Mouse (Mus musculus) embryonic facial prominence, embryonic 12.5 days (tissue): Measurements from ENCODE around the gene B3galt6. TPM values are rescaled to one million over a fixed set of nuclear protein-coding genes. Genes with fewer than 3 reads are reported as not detected.
A peak's percentile ranks its signal among the peaks of the same experiment; 100 is the strongest.

Source experiments
- ATAC-seq: fragments of 200-750 bp; cut with Nextera tagmentation; 2 replicates; pipeline ENCODE4 v1.8.0; 2017; ENCODE audit not compliant: insufficient number of reproducible peaks, insufficient read depth, low FRiP score, low TSS enrichment
- H3K27ac ChIP-seq: fragments of 300-500 bp; sonication (generic); 2 replicates; pipeline ENCODE4 v1.5.1; 2016; ENCODE audit warnings: mild to moderate bottlenecking
- H3K27me3 ChIP-seq: fragments of 300-500 bp; sonication (generic); 2 replicates; pipeline ENCODE4 v1.6.1; 2016; ENCODE audit warnings: mild to moderate bottlenecking, moderate library complexity
- H3K36me3 ChIP-seq: fragments of 300-500 bp; sonication (generic); 2 replicates; pipeline ENCODE4 v1.6.1; 2016; ENCODE audit warnings: mild to moderate bottlenecking
- H3K4me1 ChIP-seq: fragments of 300-500 bp; sonication (generic); 2 replicates; pipeline ENCODE4 v1.6.1; 2016
- H3K4me2 ChIP-seq: fragments of 300-500 bp; sonication (generic); replicated peaks from 2 replicates; pipeline ENCODE4 v1.6.1; 2016; ENCODE audit warnings: mild to moderate bottlenecking, moderate library complexity
- H3K4me3 ChIP-seq: fragments of 300-500 bp; sonication (generic); 2 replicates; pipeline ENCODE4 v1.5.1; 2016; ENCODE audit warnings: mild to moderate bottlenecking
- H3K9ac ChIP-seq: fragments of 300-500 bp; sonication (generic); 2 replicates; pipeline ENCODE4 v1.6.1; 2016; ENCODE audit warnings: mild to moderate bottlenecking, moderate library complexity
- H3K9me3 ChIP-seq: fragments of 300-500 bp; sonication (generic); 2 replicates; pipeline ENCODE4 v1.6.1; 2016; ENCODE audit warnings: mild to moderate bottlenecking, moderate library complexity
- WGBS: fragments of 180-500 bp; shearing (Covaris S2); methylation state at CpG from one replicate; pipeline ENCODE4 v1.1.7; 2016; 5-methylcytosine and 5-hydroxymethylcytosine counted together
- polyA plus RNA-seq: library from polyadenylated mRNA; unstranded; fragments of >200 nt; fragmentation: Nextera tagmentation; extraction: Ambion mirVana; gene quantifications from 2 replicates; pipeline ENCODE4 v1.2.1, GENCODE M21; 2016

The B3galt6 gene
- polyA plus RNA-seq, 1 experiment from 2014 or later = 20.3 TPM

DNA sequence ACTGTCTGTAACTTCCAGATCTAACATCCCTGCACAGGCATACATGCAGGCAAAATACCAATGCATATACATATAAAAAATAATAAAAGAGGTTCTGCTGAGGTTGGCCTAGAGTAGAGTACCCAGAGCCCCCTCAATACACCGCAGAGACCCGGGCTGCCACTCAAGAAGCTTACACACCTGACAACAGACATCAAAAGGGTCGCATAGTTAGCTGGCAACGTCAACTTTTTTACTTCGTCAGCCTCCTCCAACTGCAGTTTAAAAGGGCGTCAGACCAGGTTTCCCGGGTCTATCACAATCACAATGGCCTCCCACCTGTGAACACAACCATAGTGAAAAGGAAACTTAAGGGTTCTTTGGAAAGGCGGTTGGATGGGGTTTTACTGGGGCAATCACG is 31.1 kb upstream of the B3galt6 start:
- H3K4me2 ChIP-seq = no peak overlapping the region
- 83% methylated on average over 9 of the region's 9 CpGs for WGBS
- ATAC-seq = no peak
- H3K4me3 ChIP-seq = no peak overlapping the region
- peaks cover 33% of the 10 kb centered on the region; the same call in 1 of the 2 replicates for H3K36me3 ChIP-seq
- H3K27me3 ChIP-seq = no peaks in the 10 kb centered on the region
- H3K9ac ChIP-seq = no peak overlapping the region
- no peaks in the 10 kb centered on the region for H3K9me3 ChIP-seq
- no peak overlapping the region for H3K27ac ChIP-seq
- no peaks in the 10 kb centered on the region for H3K4me1 ChIP-seq

DNA sequence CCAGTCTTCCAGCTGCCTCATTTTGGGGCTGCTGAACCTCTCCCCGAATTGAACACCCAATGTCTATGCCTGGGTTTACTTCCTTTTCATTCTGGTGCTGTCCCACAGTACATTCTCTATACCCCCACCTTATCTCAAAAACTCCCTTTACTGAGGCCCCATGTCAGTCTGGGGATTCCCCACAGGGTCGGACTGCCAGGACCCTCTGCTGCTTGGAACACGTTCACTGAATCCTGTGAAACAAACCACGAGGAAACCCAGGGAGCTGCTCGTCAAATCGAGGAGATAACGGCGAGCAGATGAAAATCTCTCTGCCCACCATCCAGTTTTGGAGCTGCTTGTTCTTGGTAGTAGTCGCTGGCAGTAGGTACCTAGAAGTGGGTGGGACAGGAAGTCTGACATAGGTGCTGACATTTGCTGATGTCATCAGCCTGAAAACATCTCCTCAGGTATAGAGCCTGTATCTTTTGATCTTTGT is 29.5 kb upstream of the B3galt6 start:
- Histone ChIP-seq H3K27ac (no peak overlapping the region), H3K9ac (no peak overlapping the region), H3K4me3 (no peak overlapping the region), H3K4me1 (no peaks in the 10 kb centered on the region), H3K36me3 (peaks cover 19% of the 10 kb centered on the region; the same call in 1 of the 2 replicates), H3K4me2 (no peak overlapping the region), H3K9me3 (no peaks in the 10 kb centered on the region), H3K27me3 (no peaks in the 10 kb centered on the region)
- 74% methylated on average over 9 of the region's 9 CpGs for WGBS
- no peak for ATAC-seq

DNA sequence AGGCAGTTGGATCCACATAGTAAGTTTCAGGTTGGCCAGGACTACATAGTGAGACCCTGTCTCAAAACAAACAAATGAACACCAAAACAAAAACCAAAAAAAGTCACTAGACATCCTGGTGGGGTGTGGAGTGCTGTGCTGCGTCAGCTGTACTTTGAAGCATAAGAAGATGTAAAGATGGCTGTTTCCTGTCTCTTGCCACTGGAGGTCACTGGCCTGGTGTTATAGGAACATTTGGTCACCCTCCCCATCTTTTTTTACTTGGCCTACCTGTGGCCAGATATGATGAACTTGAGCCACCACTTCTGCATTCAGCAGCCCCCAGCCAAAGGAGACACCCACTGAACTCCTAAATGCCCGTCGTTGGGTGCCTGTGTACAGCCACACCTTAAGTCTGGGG is 28.9 kb upstream of the B3galt6 start:
- no peak overlapping the region for H3K27ac ChIP-seq
- no peaks in the 10 kb centered on the region for H3K27me3 ChIP-seq
- no peaks in the 10 kb centered on the region for H3K4me1 ChIP-seq
- peaks cover 17% of the 10 kb centered on the region; the same call in 1 of the 2 replicates for H3K36me3 ChIP-seq
- WGBS = 80% methylated on average over 3 of the region's 3 CpGs
- no peak for ATAC-seq
- H3K9ac ChIP-seq = no peak overlapping the region
- H3K4me3 ChIP-seq = no peak overlapping the region
- H3K4me2 ChIP-seq = no peak overlapping the region
- no peaks in the 10 kb centered on the region for H3K9me3 ChIP-seq

DNA sequence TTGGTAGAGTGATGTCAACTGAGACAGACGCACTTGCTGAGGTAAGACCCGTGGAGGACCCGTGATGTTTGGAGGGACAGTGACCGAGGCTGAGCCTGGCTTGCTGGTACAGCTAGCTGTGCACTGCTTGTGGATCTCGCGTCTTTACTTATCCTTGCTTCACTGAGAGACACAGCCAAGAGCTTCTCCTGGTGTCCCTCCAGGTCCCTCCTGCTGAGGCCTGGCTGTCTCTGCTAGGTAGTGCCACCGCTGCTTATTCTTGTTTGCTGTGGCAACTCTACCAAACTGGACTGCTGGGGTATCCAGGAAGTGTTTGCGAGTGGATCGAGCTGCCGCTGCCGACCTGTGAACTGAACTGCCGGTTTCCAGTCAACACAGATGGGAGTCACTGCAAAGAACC is 27.3 kb upstream of the B3galt6 start:
- Histone ChIP-seq H3K36me3 (peaks cover 21% of the 10 kb centered on the region), H3K27ac (no peak overlapping the region), H3K9me3 (no peaks in the 10 kb centered on the region), H3K4me2 (no peak overlapping the region), H3K4me1 (no peaks in the 10 kb centered on the region), H3K27me3 (no peaks in the 10 kb centered on the region), H3K9ac (no peak overlapping the region), H3K4me3 (no peak overlapping the region)
- 84% methylated on average over 12 of the region's 12 CpGs for WGBS
- no peak for ATAC-seq

DNA sequence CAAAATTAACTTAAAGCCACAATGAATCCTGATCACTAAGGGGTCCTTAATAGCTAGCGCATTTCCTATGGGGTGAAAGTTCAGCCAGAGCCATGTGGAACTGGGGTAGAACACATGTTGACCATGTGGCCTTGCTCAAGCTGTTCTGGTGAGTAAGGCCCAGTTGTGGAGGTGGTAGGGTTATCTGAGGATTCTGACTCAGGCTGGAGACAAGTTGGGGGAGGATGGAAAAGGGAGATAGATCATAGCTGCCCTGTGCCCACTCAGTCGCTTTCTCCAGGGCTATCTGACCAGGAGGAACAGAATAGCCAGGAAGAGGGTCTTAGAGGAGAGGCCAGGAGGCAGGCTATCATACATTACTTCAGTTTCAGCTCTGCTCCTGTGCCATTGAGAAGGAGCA is 22.0 kb upstream of the B3galt6 start:
- no peaks in the 10 kb centered on the region for H3K27me3 ChIP-seq
- 79% methylated on average over 2 of the region's 2 CpGs for WGBS
- H3K4me2 ChIP-seq = no peak overlapping the region
- H3K27ac ChIP-seq = no peak overlapping the region
- no peaks in the 10 kb centered on the region for H3K9me3 ChIP-seq
- ATAC-seq = no peak
- no peak overlapping the region for H3K4me3 ChIP-seq
- no peaks in the 10 kb centered on the region for H3K4me1 ChIP-seq
- no peak overlapping the region for H3K9ac ChIP-seq
- peaks cover 49% of the 10 kb centered on the region for H3K36me3 ChIP-seq

DNA sequence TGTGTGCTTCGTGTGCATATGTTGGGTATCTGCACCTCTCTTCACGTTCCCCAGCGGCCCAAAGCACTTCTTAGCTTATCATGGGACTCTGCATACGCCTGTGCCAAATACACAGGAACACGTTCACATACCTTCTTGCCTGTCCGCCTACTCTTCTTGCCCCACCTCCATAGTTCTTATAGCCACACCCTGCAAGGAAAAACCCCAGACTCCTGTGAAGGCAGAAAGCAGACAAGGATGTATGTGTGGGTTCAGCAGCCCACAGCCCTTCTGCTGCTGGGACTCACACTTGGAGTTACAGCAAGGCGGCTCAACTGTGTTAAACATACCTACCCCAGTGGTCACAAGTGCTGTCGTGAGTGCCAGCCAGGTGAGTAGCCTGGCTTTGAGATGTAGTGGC is 21.2 kb upstream of the B3galt6 start, which contains the start of gene Tnfrsf4:
Tnfrsf4 (plus strand) TSS at position 207 of the 400 bp plus-strand sequence.
- no peaks in the 10 kb centered on the region for H3K4me1 ChIP-seq
- no peak within 1 kb of the TSS for H3K9ac ChIP-seq
- 84% methylated on average over 8 of the region's 8 CpGs for WGBS
- H3K9me3 ChIP-seq = no peaks in the 10 kb centered on the region
- H3K4me2 ChIP-seq = no peak within 1 kb of the TSS
- no peak within 1 kb of the TSS for H3K4me3 ChIP-seq
- ATAC-seq = no peak
- H3K36me3 ChIP-seq = peaks cover 56% of the 10 kb centered on the region
- H3K27ac ChIP-seq = no peak within 1 kb of the TSS
- no peaks in the 10 kb centered on the region for H3K27me3 ChIP-seq

DNA sequence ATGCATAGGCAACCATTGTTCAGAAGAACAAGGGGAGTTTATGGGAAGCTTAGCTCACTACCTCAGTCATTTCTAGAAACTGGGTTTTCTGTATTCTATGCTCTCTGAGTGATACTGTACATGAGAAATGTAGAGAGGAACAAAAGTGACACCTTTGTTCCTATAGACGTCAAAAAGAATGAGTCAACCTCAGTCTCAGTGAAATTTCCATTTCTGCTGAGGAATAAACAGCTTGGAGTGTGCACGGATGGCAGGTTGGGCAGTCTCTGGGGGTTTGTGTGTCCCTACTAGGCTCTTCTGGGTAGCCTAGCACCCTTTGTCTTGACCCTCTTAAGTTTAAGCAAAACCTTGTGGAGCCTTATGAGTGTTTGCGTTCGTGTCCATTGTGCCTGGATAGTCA is 15.9 kb upstream of the B3galt6 start:
- peaks cover 90% of the 10 kb centered on the region for H3K36me3 ChIP-seq
- no peaks in the 10 kb centered on the region for H3K27me3 ChIP-seq
- H3K4me1 ChIP-seq = no peaks in the 10 kb centered on the region
- no peaks in the 10 kb centered on the region for H3K9me3 ChIP-seq
- 96% methylated on average over 4 of the region's 4 CpGs for WGBS
- H3K9ac ChIP-seq = no peak overlapping the region
- ATAC-seq = no peak
- no peak overlapping the region for H3K4me2 ChIP-seq
- no peak overlapping the region for H3K4me3 ChIP-seq
- no peak overlapping the region for H3K27ac ChIP-seq

DNA sequence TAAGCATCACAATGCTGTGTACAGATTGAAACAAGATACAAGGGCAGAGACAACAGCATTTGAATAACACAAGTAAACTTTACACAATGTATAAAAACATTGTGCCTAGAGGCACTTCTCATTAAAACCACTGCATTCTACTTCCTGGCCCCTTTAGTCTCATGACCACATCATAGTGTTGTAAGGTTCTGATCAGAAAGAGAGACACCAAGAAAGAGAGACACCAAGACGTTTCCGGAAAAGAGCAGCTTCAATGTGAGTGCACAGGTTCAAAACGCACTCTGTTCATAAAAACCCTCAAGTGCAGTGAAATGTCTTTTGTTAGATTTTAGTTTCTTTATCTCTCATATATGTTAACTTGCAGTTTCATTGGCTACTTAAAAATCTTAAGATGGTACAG is 11.7 kb upstream of the B3galt6 start:
- ATAC-seq = no peak
- 89% methylated on average over 3 of the region's 3 CpGs for WGBS
- peaks cover 91% of the 10 kb centered on the region for H3K36me3 ChIP-seq

DNA sequence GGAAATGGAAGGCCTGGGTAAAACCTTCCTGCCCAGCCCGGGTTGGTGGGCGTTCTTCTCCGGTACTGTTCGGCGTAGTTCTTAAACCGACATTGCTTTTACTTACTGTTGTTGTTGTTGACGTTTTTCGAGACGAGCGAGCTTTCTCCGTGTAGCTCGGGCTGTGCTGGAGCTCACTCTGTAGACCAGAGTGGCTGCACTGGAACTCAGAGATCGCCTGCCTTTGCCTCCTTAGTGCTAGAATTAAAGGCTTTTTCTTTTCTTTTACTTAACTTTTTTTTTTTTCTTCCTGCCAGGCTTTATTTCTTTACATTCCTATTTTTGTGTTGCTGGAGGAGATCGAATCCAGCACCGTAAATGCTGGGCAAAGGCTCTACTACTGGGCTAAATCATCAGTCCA is 1.2 kb upstream of the B3galt6 start:
- WGBS = 5% methylated on average over 15 of the region's 15 CpGs
- Histone ChIP-seq H3K4me2 (peak overlapping the region; percentile 55), H3K36me3 (peaks cover 32% of the 10 kb centered on the region), H3K27me3 (no peaks in the 10 kb centered on the region), H3K27ac (peak overlapping the region; percentile 84), H3K4me3 (peak overlapping the region; percentile 79), H3K9me3 (no peaks in the 10 kb centered on the region), H3K9ac (peak overlapping the region; percentile 85), H3K4me1 (peaks cover 25% of the 10 kb centered on the region)
- 0 out of 2 replicates have a peak, but pooled peaks have one; percentile 1 for ATAC-seq

More for the DNA sequence above, 11.7 kb upstream of the B3galt6 start:
- Histone ChIP-seq H3K4me1 (no peaks in the 10 kb centered on the region), H3K4me3 (no peak overlapping the region), H3K27ac (no peak overlapping the region), H3K4me2 (no peak overlapping the region), H3K9ac (no peak overlapping the region), H3K9me3 (no peaks in the 10 kb centered on the region), H3K27me3 (no peaks in the 10 kb centered on the region)

DNA sequence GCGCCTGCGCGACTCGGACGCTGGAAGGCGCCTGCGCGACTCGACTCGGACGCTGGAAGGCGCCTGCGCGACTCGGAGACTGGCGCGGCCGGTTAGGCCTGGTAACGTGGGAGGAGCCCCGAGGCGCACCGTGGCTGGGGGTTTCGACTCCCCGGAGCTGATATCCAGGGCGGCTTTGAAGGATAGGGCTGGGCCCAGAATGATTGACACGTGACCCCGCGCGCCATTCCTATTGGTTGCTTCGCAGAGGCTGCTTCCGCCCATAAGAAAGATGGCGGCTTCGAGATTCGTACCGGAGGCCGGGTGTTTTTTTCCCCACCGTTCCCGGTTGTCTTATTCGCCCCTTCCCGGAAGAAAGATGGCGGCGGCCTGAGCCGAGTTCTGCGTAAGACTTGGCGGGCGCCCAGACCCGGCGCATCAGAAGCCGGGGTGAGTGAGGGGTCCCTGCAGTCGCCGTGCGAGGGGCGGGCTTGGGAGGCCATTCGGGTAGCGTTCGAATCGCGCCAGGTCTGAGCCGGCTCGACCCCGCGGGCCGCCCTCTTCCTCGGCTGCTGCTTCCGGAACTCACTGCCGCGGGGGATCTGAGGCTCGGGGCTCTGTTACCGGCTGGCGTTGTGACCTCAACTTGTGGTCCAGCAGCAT is 578 bp upstream of the B3galt6 start:
- no peaks in the 10 kb centered on the region for H3K27me3 ChIP-seq
- peak; percentile 86 for ATAC-seq
- H3K4me3 ChIP-seq = peak overlapping the region; percentile 79
- peak overlapping the region; percentile 84 for H3K27ac ChIP-seq
- no peaks in the 10 kb centered on the region for H3K9me3 ChIP-seq
- H3K4me1 ChIP-seq = peaks cover 25% of the 10 kb centered on the region
- H3K9ac ChIP-seq = peak overlapping the region; percentile 85
- under 1% methylated on average over 70 of the region's 70 CpGs for WGBS
- peaks cover 26% of the 10 kb centered on the region for H3K36me3 ChIP-seq
- peak overlapping the region; percentile 55 for H3K4me2 ChIP-seq

DNA sequence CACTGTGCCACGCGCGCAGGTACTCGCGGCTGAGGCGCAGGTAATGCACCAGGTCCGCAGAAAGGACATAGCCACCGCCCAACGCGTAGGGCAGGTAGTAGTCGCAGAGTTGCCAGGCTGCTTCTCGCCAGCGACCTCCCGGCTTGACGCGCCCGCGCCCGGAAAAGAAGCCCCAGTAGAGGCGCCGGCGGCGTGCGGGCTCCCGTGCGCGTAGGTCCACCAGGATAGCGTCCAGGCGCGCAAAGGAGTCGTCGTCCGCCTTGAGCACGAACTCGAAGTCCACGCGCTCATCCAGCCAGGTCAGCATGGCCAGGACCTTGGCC is 580 bp downstream of the B3galt6 start:
- peaks cover 15% of the 10 kb centered on the region for H3K36me3 ChIP-seq
- H3K4me3 ChIP-seq = peak overlapping the region; percentile 79
- peak overlapping the region; percentile 94 for H3K27ac ChIP-seq
- peak overlapping the region; percentile 77 for H3K9ac ChIP-seq
- no peak; the same call in 1 of the 2 replicates for ATAC-seq
- peaks cover 25% of the 10 kb centered on the region for H3K4me1 ChIP-seq
- H3K9me3 ChIP-seq = no peaks in the 10 kb centered on the region
- H3K27me3 ChIP-seq = no peaks in the 10 kb centered on the region
- WGBS = 29% methylated on average over 37 of the region's 37 CpGs
- H3K4me2 ChIP-seq = peak overlapping the region; percentile 95

DNA sequence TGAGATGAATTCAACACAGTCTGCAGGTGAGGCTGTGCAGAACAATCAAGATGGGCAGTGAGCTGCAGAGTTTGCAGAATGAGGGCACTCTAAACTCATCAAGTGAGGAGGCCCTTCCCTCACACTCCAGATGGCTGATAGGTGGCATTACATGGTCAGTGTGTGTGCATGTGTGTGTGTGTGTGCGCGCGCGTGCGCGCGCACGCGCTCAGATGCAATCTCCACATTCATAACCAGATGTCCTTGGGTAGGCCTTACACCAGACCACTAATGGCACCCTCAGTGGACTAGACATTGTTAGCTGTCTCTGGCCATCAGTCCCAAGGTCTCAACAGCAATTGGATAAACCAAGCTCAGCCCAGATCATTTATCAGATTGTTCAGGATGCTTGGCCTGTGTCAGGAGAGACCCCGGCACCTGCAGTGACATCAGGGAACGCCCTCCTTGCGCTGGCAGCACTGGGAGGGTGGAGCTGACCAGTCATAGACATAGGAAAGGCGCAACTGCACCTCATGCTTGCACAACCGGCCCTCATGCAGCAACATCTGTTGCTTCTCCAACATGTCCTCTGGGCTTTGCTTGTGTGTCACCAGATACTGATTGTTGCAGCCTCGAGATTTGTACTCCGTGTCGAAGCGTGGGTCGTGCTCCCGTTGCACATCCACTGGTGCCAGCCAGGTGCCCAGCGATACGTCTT is 1.1 kb downstream of the B3galt6 start:
- peak overlapping the region; percentile 77 for H3K9ac ChIP-seq
- peak overlapping the region; percentile 79 for H3K4me3 ChIP-seq

More for the DNA sequence above, 1.1 kb downstream of the B3galt6 start:
- H3K4me1 ChIP-seq = peaks cover 25% of the 10 kb centered on the region
- 0 out of 2 replicates have a peak, but pooled peaks have one; percentile 1 for ATAC-seq
- WGBS = 89% methylated on average over 22 of the region's 22 CpGs
- peaks cover 10% of the 10 kb centered on the region for H3K36me3 ChIP-seq
- H3K27ac ChIP-seq = peak overlapping the region; percentile 94; the same call in 1 of the 2 replicates
- no peaks in the 10 kb centered on the region for H3K9me3 ChIP-seq
- peak overlapping the region; percentile 95 for H3K4me2 ChIP-seq
- no peaks in the 10 kb centered on the region for H3K27me3 ChIP-seq
